Mouse (Mus musculus) heart, adult 18-20 months (tissue): ENCODE measurements around the gene Gli2. TPM values are rescaled to one million over a fixed set of nuclear protein-coding genes. Genes with fewer than 3 reads are reported as not detected.

Experiments
- DNase-seq, 2 experiments: peaks; one replicate each; pipeline ENCODE4 v3.0.0; 2021 to 2022; ENCODE audit warnings: mixed read lengths in 1 of 2
- total RNA-seq, 2 experiments: library from RNA; stranded (reverse); gene quantifications; 2 replicates each; pipeline ENCODE4 v1.2.3; 2021

The Gli2 gene
- total RNA-seq, 2 experiments from 2014 or later, result 1.0 to 1.2 TPM

DNA sequence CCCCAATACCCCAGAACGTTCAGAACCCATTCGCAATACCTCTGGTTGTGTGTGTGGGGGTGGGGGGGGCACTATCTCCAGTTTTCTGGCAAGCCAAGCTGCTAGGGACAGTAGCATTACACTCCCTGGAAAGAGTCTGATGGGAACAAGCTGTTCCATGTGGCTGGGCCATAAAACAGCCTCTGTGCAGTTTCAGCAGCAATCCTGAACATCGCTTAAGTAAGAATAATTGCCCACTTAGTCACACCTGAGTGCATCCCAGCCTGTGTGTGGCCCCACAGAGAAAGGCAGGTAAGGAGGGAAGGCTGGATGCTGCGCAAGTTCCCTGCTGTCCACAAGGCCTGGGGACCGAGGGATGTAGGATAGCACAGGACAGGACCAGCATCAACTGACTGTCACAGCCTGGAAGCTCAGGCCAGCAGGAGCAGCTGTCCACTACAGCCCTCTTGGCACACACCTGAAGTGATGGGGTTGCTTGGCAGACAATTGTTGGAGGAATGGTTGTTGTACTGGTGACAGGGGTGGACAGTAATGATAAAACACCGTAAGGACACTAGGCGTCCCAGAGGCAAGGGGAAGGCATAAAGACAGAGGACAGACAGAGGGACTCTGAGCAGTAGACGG lies 58.8 kb downstream of the Gli2 start:
- no peak for DNase-seq

DNA sequence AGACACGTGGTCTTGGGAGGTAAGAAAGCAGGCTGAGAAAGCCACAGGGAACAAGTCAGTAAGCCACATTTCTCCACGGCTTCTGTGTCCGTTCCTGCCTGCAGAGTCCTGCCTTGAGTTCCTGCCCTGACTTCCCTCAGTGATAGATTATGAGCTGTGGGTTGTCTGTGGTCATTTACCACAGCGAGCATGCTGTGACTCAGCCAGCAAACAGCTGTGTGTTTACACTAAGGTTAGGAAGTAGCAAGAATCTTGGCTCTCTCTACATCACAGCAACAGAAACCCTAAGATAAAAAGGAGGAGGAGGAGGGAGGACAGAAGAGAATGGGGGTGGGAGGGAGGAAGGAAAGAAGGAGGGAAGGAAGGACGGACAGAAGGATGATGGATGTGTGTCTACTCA lies 59.6 kb downstream of the Gli2 start:
- DNase-seq, result no peak

DNA sequence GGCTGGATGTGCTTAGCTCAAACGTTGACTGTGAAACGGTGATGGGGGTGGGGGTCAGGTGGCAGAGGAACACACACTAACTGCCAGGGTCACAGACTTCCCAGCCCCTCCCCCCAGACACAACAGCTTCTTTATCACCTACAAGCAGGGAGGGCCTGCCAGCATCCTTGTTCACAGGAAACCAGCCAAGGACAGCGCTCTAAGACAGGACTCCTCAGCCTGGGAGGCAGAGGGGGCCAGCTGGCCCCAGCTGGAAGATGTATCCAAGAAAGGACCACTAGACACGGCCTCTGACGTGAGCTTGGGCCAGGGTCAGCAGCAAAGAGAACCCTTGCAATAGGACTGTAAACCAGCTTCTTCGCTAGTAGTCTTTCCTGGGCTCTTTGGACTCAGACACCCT lies 65.1 kb downstream of the Gli2 start:
- no peak for DNase-seq

DNA sequence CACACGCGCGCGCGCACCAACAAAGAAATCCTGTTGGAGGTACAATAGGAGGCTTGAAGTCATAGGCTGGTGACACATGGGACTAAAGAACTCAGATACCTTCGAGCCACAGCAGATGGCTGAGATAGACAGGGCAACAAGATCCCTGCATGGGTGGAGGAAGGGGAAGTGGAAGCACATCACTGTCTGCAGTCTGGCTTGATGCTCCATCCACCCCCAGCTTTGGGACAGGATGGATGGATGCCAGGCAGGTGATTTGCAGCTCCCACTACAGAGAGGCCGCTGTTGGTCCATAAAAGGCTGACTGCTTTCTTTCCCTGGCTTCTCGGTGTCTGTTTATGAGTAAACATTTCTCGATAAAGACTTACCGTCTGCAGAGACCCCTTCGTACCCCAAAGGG lies 65.9 kb downstream of the Gli2 start:
- DNase-seq, result no peak

DNA sequence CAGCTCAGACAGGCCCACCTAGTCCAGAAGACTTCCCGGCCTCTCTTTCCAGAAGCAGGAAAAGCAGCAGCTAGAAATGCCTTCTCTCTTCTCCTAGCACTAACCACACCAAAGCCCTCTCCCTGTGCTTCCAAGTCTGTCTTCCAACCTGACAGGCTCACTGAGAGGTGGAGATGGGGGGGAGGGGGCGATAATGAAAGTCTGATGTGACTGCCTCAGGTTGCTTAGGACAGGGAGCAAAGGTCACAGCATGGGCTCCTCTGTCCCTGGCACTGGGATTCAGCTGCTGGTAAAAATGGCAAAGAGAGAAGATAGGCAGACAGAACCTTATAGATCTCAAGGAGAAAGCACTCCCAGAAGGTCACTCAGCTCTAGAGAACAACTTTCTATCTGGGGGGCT lies 70.0 kb downstream of the Gli2 start:
- DNase-seq, result no peak

DNA sequence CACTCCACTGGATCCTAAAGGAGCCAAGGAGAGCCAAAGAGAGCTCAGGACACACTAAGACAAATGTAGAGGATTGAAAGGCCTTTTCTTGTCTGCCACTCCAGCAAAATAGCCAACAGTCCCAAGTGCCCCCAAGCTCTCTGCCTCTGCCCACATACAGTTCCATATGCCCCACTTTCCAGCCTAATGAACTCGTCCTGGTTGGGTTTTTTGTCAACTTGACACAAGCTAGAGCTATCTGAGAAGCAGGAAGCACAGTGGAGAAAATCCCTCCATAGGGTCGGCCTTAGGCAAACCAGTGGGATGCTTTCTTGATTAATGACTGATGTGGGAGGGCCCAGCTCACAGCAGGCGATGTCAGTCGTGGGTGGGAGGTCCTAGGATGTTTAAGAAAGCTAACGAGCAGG lies 70.6 kb downstream of the Gli2 start:
- DNase-seq, result no peak

DNA sequence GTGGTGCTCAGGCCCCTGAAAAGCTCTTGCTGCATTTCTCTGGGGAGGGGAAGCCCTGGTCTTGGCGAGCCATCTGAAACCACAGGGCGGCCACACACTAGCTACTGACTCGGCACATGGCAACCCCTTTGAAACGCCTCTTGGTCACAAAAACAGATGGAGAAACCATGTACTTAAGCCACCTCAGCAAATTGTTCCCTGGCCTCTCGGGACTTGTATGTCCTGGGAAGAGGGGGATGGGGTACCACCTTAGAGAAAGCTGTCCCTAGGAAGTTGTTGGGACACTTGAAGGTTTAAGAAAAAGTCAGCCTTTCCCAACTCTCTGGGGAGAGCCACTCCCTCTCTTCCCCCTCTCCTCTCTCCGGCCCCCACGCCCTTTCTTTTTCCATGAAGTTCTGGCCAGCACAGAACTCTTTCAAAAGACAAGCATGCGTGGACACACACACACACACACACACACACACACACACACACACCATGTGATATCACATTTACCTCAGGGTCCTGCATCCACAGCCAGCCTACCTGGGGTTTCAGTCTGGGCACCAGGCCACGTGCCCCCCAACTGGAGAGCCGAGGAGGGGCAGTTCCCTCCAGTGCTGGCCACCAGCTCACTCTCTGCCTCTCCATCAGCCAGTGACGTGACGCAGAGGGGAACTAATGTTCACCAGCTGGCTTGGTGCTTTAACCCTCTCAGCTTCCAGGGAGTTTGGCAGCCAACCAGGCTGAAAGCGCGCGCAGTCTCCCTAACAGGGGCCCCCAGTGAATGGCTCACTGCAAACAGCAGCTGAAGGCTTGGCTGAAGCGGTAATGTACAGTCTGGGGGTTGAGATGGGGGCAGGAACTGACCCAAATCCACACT lies 71.2 kb downstream of the Gli2 start:
- peak; percentile 77 to 79 for DNase-seq

DNA sequence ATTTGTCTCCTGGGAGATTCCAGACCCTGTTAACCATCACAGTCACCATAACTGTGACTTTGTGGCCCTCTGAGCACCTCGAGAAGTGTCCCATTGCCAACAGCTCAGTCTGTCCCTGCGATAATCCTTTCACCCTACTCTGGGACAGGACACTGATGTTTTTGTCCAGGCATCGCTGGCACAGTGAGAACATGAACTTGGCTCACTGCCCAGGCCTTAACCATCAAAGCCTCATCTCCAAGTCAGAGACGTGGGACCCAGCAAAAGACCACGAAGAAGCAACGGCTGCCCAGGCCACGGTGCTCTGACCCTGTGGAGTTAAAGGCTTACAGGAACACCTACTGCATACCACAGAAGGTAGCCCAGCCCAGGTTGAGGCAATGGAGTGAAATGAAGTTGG lies 72.8 kb downstream of the Gli2 start:
- DNase-seq, result no peak

DNA sequence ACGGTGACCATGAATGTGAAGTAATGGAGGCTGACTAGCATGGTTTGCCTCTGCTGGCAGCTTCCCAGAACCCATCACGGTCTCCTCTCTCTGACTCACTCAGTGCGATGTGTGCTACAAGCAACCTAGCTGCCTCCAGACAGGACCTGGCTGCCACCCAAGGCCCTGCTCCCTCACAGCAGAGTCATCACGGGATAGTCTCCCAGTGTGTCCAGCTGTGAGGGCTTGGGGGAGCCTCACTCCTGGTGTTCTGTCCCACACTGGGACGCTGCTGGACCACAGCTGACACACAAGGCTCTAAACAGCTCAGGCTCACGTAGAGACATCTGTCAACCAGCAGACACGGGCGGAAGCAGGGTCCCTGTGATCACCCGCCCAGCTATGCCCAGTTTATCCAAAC lies 76.8 kb downstream of the Gli2 start:
- peak; percentile 79 to 90 for DNase-seq

DNA sequence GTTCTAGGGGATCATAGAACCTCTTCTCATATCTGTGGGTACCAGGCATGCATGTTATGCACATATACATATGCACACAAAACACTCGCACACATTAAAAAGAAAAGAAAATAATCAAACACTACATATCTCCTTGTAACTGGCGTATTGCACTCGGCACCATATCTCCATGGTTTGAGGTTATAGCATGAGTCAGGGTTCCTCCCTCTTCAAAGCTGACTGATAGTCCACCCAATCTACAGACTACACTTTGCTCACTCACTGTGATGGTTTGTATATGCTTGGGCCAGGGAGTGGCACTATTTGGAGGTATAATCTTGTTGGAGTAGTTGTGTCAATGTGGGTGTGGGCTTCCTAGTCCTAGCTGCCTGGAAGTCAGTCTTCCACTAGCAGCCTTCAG lies 78.0 kb downstream of the Gli2 start:
- no peak for DNase-seq

DNA sequence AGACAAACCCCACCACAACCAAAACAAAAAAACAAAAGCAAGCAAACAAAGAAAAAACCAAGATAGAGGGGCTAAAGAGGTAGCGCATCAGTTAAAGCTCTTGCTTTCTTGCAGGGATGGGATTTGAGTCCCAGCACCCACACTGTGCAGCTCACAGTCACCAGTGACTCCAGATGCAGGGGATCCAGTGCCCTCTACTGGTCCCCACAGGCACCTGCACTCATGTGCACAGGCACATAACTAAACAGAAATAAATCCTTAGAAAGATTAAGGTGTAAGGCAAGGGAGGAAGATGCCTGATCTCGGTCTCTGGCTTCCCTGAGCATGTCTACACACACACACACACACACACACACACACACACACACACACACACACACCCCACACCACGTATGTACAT lies 83.4 kb downstream of the Gli2 start:
- no peak for DNase-seq

DNA sequence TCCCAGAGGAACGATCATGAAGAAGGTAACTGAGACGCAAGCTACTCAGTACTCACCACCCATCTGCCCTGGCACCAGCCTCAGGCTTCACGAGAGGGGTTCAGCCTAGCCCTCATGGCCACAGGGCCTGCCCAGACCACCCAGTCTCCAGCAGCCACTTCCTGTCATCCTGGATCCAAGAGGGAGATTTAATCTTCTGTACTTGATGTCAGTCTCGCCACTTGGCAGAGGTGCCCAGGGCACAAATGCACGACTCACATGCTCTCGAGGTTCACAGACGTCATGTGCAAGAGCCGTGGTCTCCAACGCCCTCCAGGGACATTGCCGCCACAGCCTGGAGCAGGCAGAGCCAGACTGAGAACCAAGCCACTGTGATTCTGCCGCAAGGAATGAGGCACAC lies 84.0 kb downstream of the Gli2 start:
- DNase-seq, result no peak

DNA sequence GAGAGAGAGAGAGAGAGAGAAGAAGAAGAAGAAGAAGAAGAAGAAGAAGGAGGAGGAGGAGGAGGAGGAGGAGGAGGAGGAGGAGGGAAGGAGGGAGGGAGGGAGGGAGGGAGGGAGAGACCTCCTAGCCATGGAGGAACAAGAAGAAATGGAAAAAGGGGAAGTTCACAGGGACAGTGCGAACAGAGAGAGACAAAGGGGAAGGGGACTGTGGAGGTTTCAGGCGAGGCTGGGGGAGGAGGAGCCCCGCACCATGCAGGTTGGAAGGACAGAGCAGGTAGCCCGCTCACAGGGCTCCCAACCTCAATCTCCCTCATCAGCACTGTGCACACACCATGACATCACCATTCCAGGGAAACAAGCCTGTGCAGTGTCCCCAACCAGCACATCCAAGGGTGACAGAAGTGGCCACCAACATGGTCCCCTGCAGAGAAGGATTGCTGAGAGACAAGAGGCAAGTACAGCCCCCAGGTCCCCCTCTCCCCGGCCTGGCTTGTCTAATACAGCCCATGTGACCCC lies 84.7 kb downstream of the Gli2 start:
- no peak for DNase-seq

DNA sequence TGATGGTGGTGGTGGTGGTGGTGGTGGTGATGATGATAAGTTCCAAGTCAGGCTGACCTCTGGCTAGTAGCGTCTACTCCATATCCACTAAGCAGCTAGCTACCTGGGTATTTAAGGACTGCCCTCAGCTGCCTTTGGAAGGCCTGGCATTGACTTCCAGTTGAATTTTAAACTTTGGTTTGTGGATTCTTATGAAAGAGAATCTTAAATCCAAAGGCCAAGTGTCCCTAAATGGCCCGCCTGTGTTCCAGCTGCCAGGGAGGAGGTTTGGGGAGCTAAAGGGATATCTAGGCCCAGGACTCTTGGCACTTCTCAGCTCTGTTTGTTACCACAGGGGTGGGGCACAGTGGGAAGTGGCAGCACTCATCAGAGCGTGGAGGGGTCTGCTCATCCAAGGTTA lies 85.4 kb downstream of the Gli2 start:
- no peak for DNase-seq

DNA sequence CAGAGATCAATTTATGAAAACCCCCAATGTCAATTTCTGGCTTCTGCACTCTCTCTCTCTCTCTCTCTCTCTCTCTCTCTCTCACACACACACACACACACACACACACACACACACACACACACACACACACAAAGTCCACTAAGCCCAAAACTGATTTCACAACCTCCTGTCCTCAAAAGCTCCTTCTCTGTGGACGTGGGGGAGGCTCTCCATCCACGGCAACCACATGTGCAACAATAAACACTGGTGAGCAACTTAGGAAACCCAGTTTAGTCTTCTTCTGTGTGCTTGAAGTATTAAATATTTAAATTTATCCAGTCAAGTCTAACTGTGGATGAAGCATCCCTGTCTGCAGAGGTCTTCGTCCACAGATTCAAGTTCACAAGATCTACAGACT lies 86.1 kb downstream of the Gli2 start:
- peak in 1 of 2 experiments; percentile 36 for DNase-seq

DNA sequence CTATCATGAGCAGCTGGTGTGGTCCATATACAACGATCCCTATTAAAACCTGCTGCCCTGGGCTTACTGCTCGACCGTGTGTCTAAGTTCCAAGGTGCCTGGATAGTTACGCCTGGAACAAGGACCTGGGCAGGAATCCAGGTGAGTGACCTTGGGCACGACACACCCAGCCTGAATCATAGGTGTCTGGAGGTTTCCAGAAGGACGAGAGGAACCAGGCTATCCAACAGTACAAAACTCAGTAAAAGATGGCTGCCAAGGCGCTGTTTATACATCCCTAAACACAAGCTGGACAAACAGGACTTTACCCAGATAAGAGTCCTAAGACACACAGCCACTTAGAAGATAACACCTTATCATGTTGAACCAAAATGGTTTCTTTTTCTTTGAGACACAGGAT lies 94.8 kb downstream of the Gli2 start:
- no peak for DNase-seq

DNA sequence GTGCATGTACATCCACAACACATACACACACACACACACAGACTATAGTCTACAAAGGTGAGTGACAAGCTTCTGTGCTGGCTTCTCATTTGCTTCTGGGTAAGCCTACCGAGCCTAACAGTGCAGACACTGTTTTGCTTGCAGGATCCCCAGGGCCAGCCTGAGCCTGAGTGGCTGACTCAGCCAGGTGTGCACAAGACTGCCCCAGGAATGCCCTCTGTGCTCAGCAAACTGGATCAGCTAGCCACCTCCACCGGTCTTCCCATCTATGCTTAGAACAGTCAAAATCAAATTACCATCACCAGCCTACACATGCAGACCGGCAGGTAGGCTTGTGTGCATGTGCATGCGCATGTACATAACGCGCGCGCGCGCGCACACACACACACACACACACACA lies 97.6 kb downstream of the Gli2 start:
- no peak for DNase-seq

DNA sequence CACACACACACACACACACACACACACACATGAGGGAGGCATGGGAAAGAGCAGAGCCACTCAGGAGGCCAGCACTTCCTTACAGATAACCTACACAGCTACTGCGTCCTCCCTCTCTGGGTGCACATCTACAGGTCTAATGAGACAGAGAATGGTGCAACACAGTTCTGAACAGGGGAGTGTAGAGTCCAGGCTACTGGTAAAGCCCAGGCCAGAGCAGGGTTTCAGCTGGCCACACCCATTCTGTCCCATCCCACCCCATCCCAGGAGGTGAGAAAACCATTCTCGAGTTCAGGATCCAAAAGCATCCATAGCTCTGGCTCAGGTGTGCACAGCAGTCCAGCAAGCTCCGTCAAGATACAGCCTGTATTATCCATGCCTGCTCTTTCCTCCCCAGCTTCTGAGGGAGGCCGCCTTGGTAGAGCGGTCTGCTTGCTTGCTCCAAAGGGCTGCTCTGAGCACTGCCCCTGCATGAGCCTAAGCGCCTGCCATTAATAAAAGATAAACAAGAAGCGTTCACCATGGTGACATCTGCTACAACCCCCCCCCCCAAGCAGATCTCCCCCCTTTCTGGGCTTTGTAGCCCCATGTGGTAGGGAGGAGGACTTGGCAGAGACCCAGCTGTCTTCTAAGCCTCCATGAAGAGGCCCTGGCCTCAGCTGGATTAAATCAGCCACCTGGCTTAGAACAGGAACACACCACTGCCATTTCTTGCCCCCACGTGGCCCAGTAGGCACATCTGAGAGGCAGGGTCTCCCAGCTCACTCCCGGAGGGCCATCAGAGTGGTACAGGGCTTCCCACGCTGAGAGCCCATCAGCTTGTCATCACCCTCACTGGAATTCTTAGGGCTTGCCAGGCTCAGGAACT lies 98.8 kb downstream of the Gli2 start:
- peak; percentile 33 to 35 for DNase-seq

DNA sequence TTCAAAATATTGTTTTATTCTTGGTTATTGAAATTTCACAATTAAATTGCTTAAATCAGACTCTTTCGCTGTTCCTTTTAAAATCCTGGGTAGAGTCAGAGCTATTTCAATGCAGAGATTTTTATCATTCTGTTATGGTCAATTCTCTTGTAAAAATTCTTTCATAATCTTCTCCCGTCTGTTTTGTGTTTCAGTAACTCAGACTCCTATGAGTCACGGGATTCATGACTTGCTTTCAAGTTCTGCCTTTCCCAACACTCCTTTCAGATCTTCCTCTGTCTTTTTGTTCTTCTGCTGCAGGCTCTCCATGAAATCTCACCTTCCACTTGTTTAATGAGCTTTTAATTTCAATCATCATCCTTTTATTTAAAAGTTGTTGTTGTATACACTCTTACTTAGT lies 100.4 kb downstream of the Gli2 start:
- DNase-seq, result no peak

DNA sequence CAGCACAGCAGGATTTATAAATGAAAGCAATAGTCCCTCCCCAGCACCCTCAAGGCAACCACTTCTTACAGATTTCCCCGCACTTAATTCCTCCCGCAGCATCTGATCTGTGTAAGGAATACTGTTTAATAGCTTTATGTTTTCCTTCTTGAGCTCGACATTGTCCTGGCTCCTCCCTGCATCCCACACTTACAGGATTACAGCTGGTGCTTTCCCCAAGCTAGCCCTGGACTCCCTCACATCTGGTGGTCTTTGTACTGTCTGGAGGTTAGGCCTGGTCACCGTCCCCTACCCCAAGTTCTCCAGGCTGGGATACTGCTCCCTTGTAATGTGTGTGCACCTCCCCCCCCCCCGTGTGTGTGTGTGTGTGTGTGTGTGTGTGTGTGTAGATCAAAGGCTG lies 101.1 kb downstream of the Gli2 start:
- DNase-seq, result no peak

DNA sequence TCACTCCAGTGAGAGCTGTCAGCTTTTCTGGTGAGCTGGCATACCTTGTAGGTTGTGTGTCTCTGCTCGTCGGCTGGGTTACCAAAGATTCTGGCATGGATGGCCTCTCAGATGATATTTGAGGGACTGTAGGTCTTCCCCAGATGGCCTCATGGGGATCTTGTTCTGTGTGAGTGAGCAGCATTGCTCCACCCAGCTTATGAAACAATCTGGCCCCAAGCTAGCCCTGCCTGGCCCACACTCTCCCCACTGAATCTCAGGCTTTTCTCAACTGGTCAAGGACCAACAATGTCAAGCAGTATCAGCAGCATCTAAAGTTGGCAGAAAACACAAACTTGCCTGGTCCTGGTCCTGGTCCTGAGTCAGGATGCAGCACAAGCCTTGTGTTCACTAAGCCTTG lies 105.0 kb downstream of the Gli2 start:
- DNase-seq, result peak in 1 of 2 experiments; percentile 29

DNA sequence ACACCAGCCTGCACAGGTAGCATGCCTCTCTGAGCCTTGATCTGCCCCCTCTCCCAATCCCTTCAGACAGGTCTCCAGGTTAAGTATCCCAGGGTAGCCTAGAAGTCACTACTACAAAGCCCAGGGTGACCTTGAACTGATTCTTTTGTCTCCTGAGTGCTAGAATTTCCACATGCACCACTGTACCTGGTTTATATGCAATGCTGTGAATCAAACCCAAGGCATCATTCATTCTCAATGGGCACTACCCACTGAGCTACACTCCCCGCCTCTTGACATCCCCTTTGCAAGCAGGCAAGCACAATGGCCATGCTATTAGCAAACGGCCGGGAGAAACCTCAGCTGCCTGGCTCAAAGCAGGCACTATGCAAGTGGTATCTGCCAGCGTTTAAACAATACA lies 106.2 kb downstream of the Gli2 start:
- DNase-seq, result no peak

DNA sequence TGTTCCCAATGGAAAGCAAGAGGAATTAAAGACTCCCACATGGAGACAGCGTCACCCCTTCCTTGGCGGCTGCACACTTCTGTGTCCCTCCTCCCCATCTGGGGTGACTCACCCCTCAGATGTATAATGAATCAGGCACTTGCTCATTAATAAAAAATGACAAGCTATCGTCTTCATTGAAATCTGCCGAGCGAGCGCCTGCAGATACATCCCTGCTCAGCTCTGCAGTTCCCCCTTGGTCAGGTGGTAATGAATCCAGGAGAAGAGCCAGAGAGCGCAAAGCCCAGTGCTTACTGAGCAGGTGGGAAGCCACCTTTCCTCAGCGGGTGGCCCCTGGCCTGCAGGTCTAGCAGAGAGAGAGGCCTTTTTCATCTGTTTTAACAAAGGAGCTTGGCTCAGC lies 112.1 kb downstream of the Gli2 start:
- DNase-seq, result no peak
